Mouse (Mus musculus) liver, adult 2 months (tissue): ENCODE results near the gene Igf2bp3. TPM values are rescaled to one million over a fixed set of nuclear protein-coding genes. Genes with fewer than 3 reads are reported as not detected.

Experiments used
- DNase-seq: peaks from one replicate; pipeline ENCODE4 v3.0.0-alpha.2; 2011; ENCODE audit warnings: low read depth, low spot score; ENCODE audit errors: extremely low read depth
- H3K27ac ChIP-seq: fragments of 200-500 bp; replicated peaks from 2 replicates; pipeline ENCODE4 v1.5.1; 2012; ENCODE audit warnings: low read depth, mild to moderate bottlenecking, control low read depth, inconsistent platforms, low read length; ENCODE audit not compliant: insufficient read depth
- H3K27me3 ChIP-seq: fragments of 200-500 bp; 2 replicates; pipeline ENCODE4 v1.6.1; 2012; ENCODE audit warnings: mild to moderate bottlenecking, moderate library complexity, low read length, inconsistent platforms; ENCODE audit not compliant: control insufficient read depth, insufficient read depth
- H3K36me3 ChIP-seq: fragments of 200-500 bp; 2 replicates; pipeline ENCODE4 v1.6.1; 2012; ENCODE audit warnings: low read length, inconsistent platforms; ENCODE audit not compliant: control insufficient read depth, insufficient read depth
- H3K4me1 ChIP-seq: fragments of 200-500 bp; 2 replicates; pipeline ENCODE4 v1.6.1; 2011; ENCODE audit warnings: low read length; ENCODE audit not compliant: control insufficient read depth, insufficient read depth
- H3K4me3 ChIP-seq: fragments of 200-500 bp; 2 replicates; pipeline ENCODE4 v1.5.1; 2011; ENCODE audit warnings: low read depth, mild to moderate bottlenecking, control low read depth, low read length, moderate library complexity; ENCODE audit not compliant: insufficient read depth
- H3K79me2 ChIP-seq: fragments of 200-500 bp; 2 replicates; pipeline ENCODE4 v1.6.1; 2012; ENCODE audit warnings: inconsistent platforms, mild to moderate bottlenecking, low read length, moderate library complexity; ENCODE audit not compliant: control insufficient read depth, insufficient read depth
- H3K9ac ChIP-seq: fragments of 200-500 bp; 2 replicates; pipeline ENCODE4 v1.6.1; 2012; ENCODE audit warnings: low read depth, mild to moderate bottlenecking, control low read depth, inconsistent platforms, low read length
- CTCF ChIP-seq: fragments of 200-500 bp; IDR thresholded peaks from 2 replicates; pipeline ENCODE4 v1.5.1; 2011; ENCODE audit warnings: low read depth, low read length, control low read depth
- POLR2A ChIP-seq: fragments of 200-500 bp; IDR thresholded peaks from 2 replicates; pipeline ENCODE4 v1.6.1; 2011; ENCODE audit warnings: low read length, control low read depth; ENCODE audit not compliant: insufficient read depth; ENCODE audit errors: extremely low read depth
- WGBS: fragments of 180-500 bp; shearing (Covaris S2); methylation state at CpG from one replicate; pipeline ENCODE4 v1.1.7; 2018; 5-methylcytosine and 5-hydroxymethylcytosine counted together
- polyA plus RNA-seq: library from polyadenylated mRNA; depleted of rRNA; stranded (reverse); fragments of >200 nt; gene quantifications from 2 replicates; pipeline ENCODE4 v1.2.3, GENCODE M21; 2012
- total RNA-seq: library from RNA; depleted of rRNA; stranded (reverse); fragments of >200 nt; gene quantifications from 2 replicates; pipeline ENCODE4 v1.2.3, GENCODE M21; 2014

Gene Igf2bp3
- total and polyA plus RNA-seq, 2 experiments: 0.21 to 0.46 TPM

- H3K27ac ChIP-seq: no peak overlapping the region
- H3K27me3 ChIP-seq: peaks cover 5% of the 10 kb centered on the region
- peaks cover 5% of the 10 kb centered on the region for H3K4me1 ChIP-seq
- no peak overlapping the region for H3K4me3 ChIP-seq
- WGBS: 46% methylated on average over 8 of the region's 8 CpGs
- TF ChIP-seq POLR2A (no peak), CTCF (no peak)
- no peaks in the 10 kb centered on the region for H3K36me3 ChIP-seq
- no peak overlapping the region for H3K9ac ChIP-seq
- no peak for DNase-seq
- no peaks in the 10 kb centered on the region; the same call in 1 of the 2 replicates for H3K79me2 ChIP-seq
Observed at GRCm38 (mm10) chr6:49208297-49208930, 6.3 kb downstream of the Igf2bp3 start.

GRCm38 (mm10) chr6:49206416-49206815, 8.3 kb downstream of the Igf2bp3 start:
- TF ChIP-seq POLR2A (no peak), CTCF (no peak)
- WGBS: 94% methylated on average over 1 of the region's 1 CpGs
- peaks cover 3% of the 10 kb centered on the region for H3K4me1 ChIP-seq
- no peaks in the 10 kb centered on the region for H3K36me3 ChIP-seq
- H3K9ac ChIP-seq: no peak overlapping the region
- H3K27me3 ChIP-seq: no peaks in the 10 kb centered on the region
- DNase-seq: no peak
- H3K79me2 ChIP-seq: no peaks in the 10 kb centered on the region; the same call in 1 of the 2 replicates
- no peak overlapping the region for H3K4me3 ChIP-seq
- no peak overlapping the region for H3K27ac ChIP-seq

GRCm38 (mm10) chr6:49195188-49195587, 19.6 kb downstream of the Igf2bp3 start:
- Histone ChIP-seq H3K27me3 (no peaks in the 10 kb centered on the region; the same call in 1 of the 2 replicates), H3K9ac (no peak overlapping the region), H3K27ac (no peak overlapping the region), H3K36me3 (no peaks in the 10 kb centered on the region), H3K4me1 (no peaks in the 10 kb centered on the region), H3K4me3 (no peak overlapping the region), H3K79me2 (peaks cover 7% of the 10 kb centered on the region; the same call in 1 of the 2 replicates)
- 91% methylated on average over 10 of the region's 10 CpGs for WGBS
- TF ChIP-seq POLR2A (no peak), CTCF (no peak)
- DNase-seq: no peak

- DNase-seq: no peak
- Histone ChIP-seq H3K27ac (no peak overlapping the region), H3K9ac (no peak overlapping the region), H3K4me1 (no peaks in the 10 kb centered on the region), H3K4me3 (no peak overlapping the region), H3K36me3 (no peaks in the 10 kb centered on the region), H3K79me2 (peaks cover 7% of the 10 kb centered on the region; the same call in 1 of the 2 replicates), H3K27me3 (no peaks in the 10 kb centered on the region; the same call in 1 of the 2 replicates)
- WGBS: 96% methylated on average over 4 of the region's 4 CpGs
- TF ChIP-seq CTCF: no peak
- no peak for TF ChIP-seq POLR2A
Observed at GRCm38 (mm10) chr6:49194536-49194935, 20.2 kb downstream of the Igf2bp3 start.

- TF ChIP-seq CTCF: peak; percentile 55
- no peak for TF ChIP-seq POLR2A
- H3K79me2 ChIP-seq: no peaks in the 10 kb centered on the region; the same call in 1 of the 2 replicates
- peak; percentile 15 for DNase-seq
Observed at GRCm38 (mm10) chr6:49189363-49189762, 25.4 kb downstream of the Igf2bp3 start.

GRCm38 (mm10) chr6:49187299-49187698, 27.5 kb downstream of the Igf2bp3 start:
- Histone ChIP-seq H3K4me1 (no peaks in the 10 kb centered on the region), H3K4me3 (no peak overlapping the region), H3K79me2 (no peaks in the 10 kb centered on the region), H3K36me3 (no peaks in the 10 kb centered on the region), H3K9ac (no peak overlapping the region), H3K27ac (no peak overlapping the region), H3K27me3 (no peaks in the 10 kb centered on the region)
- TF ChIP-seq CTCF (peak; percentile 56), POLR2A (no peak)
- DNase-seq: no peak
- 94% methylated on average over 7 of the region's 7 CpGs for WGBS

More at GRCm38 (mm10) chr6:49189363-49189762, 25.4 kb downstream of the Igf2bp3 start:
- no peak overlapping the region for H3K9ac ChIP-seq
- H3K27me3 ChIP-seq: no peaks in the 10 kb centered on the region
- no peak overlapping the region for H3K27ac ChIP-seq
- H3K4me1 ChIP-seq: no peaks in the 10 kb centered on the region
- H3K36me3 ChIP-seq: no peaks in the 10 kb centered on the region
- no peak overlapping the region for H3K4me3 ChIP-seq
